Mouse (Mus musculus) liver, postnatal 0 days (tissue): ENCODE results near the gene Ubr1.

ENCODE experiments used
- CTCF ChIP-seq: sonication (generic); IDR thresholded peaks from 2 replicates; pipeline ENCODE4 v1.5.1; 2016; ENCODE audit warnings: antibody characterized with exemption, low read depth
- EP300 ChIP-seq: IDR thresholded peaks from 2 replicates; pipeline ENCODE4 v1.6.1; 2016; ENCODE audit warnings: antibody characterized with exemption, low read depth, mild to moderate bottlenecking

DNA sequence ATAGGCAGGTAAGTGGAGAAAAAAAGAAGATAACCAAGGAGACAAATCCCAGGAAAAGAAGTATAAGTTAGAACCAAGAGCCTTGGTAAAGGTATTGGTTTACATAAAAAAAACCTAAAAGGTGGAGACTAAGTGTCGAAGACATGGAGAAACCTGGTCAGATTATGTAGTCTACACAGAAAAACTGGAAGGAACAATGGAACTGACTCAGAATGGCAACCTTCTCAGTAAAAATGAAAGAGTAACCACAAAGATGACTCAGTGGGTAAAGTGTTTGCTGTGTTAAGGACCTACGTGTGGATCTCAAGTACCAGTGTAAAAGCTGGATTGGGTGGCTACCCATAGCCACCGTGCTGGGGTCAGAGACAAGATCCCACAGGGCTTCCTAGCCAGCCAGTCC is 37.5 kb downstream of the Ubr1 start:
- no peak for TF ChIP-seq CTCF
- no peak for TF ChIP-seq EP300
